Mouse (Mus musculus) heart, embryonic 13.5 days (tissue): ENCODE results near the gene Mynn. TPM values are rescaled to one million over a fixed set of nuclear protein-coding genes. Genes with fewer than 3 reads are reported as not detected.
A peak's percentile ranks its signal among the peaks of the same experiment; 100 is the strongest.

Experiments
- ATAC-seq: fragments of 200-750 bp; cut with Nextera tagmentation; 2 replicates; pipeline ENCODE4 v1.8.0; 2017; ENCODE audit warnings: moderate TSS enrichment; ENCODE audit not compliant: insufficient number of reproducible peaks, low FRiP score, low TSS enrichment; ENCODE audit errors: extremely low read depth
- H3K27ac ChIP-seq: fragments of 300-500 bp; sonication (generic); replicated peaks from 2 replicates; pipeline ENCODE4 v1.5.1; 2015; ENCODE audit warnings: moderate library complexity, mild to moderate bottlenecking, inconsistent platforms
- H3K27me3 ChIP-seq: fragments of 300-500 bp; sonication (generic); replicated peaks from 2 replicates; pipeline ENCODE4 v1.6.1; 2015; ENCODE audit warnings: mild to moderate bottlenecking, inconsistent platforms
- H3K36me3 ChIP-seq: fragments of 300-500 bp; sonication (generic); 2 replicates; pipeline ENCODE4 v1.6.1; 2015; ENCODE audit warnings: mild to moderate bottlenecking, inconsistent platforms
- H3K4me1 ChIP-seq: fragments of 300-500 bp; sonication (generic); 2 replicates; pipeline ENCODE4 v1.6.1; 2015; ENCODE audit warnings: inconsistent platforms
- H3K4me2 ChIP-seq: fragments of 300-500 bp; sonication (generic); 2 replicates; pipeline ENCODE4 v1.6.1; 2015; ENCODE audit warnings: inconsistent platforms, mild to moderate bottlenecking, moderate library complexity
- H3K4me3 ChIP-seq: fragments of 300-500 bp; sonication (generic); 2 replicates; pipeline ENCODE4 v1.5.1; 2015; ENCODE audit warnings: moderate library complexity, mild to moderate bottlenecking, inconsistent platforms
- H3K9ac ChIP-seq: fragments of 300-500 bp; sonication (generic); 2 replicates; pipeline ENCODE4 v1.6.1; 2015; ENCODE audit warnings: inconsistent platforms, mild to moderate bottlenecking, moderate library complexity
- H3K9me3 ChIP-seq: fragments of 300-500 bp; sonication (generic); 2 replicates; pipeline ENCODE4 v1.6.1; 2016; ENCODE audit warnings: inconsistent platforms
- WGBS: fragments of 180-500 bp; shearing (Covaris S2); methylation state at CpG from one replicate; pipeline ENCODE4 v1.1.7; 2015; ENCODE audit warnings: mixed read lengths; 5-methylcytosine and 5-hydroxymethylcytosine counted together
- polyA plus RNA-seq: library from polyadenylated mRNA; unstranded; fragments of >200 nt; fragmentation: Nextera tagmentation; extraction: Ambion mirVana; gene quantifications from 2 replicates; pipeline ENCODE4 v1.2.1, GENCODE M21; 2015

Mynn gene
- polyA plus RNA-seq, 1 experiment from 2014 or later, result 20.5 TPM

GRCm38 (mm10) chr3:30599711-30600545, 1.9 kb upstream of the Mynn start, which contains the start of gene Actrt3:
TSS of gene Actrt3 (minus strand) at chr3:30599939.
- Histone ChIP-seq H3K4me2 (peak within 1 kb of the TSS; percentile 80), H3K9ac (peak within 1 kb of the TSS; percentile 77), H3K36me3 (peaks cover 13% of the 10 kb centered on the region), H3K27ac (peak within 1 kb of the TSS; percentile 66), H3K4me1 (peaks cover 23% of the 10 kb centered on the region), H3K27me3 (peaks cover 20% of the 10 kb centered on the region), H3K4me3 (peak within 1 kb of the TSS; percentile 94), H3K9me3 (no peaks in the 10 kb centered on the region)
- 2% methylated on average over 32 of the region's 32 CpGs for WGBS
- no peak for ATAC-seq

GRCm38 (mm10) chr3:30600717-30601116, 1.1 kb upstream of the Mynn start:
- Histone ChIP-seq H3K27ac (peak overlapping the region; percentile 66), H3K4me3 (peak overlapping the region; percentile 94), H3K4me1 (peaks cover 21% of the 10 kb centered on the region), H3K4me2 (peak overlapping the region; percentile 80), H3K27me3 (peaks cover 20% of the 10 kb centered on the region), H3K9ac (peak overlapping the region; percentile 77), H3K36me3 (peaks cover 18% of the 10 kb centered on the region), H3K9me3 (no peaks in the 10 kb centered on the region)
- no peak for ATAC-seq
- under 1% methylated on average over 14 of the region's 14 CpGs for WGBS

GRCm38 (mm10) chr3:30601175-30601574, 690 bp upstream of the Mynn start:
- WGBS, result under 1% methylated on average over 17 of the region's 17 CpGs
- Histone ChIP-seq H3K9ac (peak overlapping the region; percentile 77), H3K4me3 (peak overlapping the region; percentile 94), H3K9me3 (no peaks in the 10 kb centered on the region), H3K4me2 (peak overlapping the region; percentile 80), H3K27me3 (peaks cover 20% of the 10 kb centered on the region), H3K36me3 (peaks cover 23% of the 10 kb centered on the region), H3K27ac (peak overlapping the region; percentile 91), H3K4me1 (peaks cover 18% of the 10 kb centered on the region)
- no peak for ATAC-seq

- Histone ChIP-seq H3K27me3 (peaks cover 19% of the 10 kb centered on the region), H3K4me1 (peaks cover 18% of the 10 kb centered on the region), H3K4me3 (peak overlapping the region; percentile 94), H3K4me2 (peak overlapping the region; percentile 80), H3K36me3 (peaks cover 27% of the 10 kb centered on the region), H3K9me3 (no peaks in the 10 kb centered on the region), H3K9ac (peak overlapping the region; percentile 96), H3K27ac (peak overlapping the region; percentile 91)
- peak; percentile 24; the same call in 1 of the 2 replicates for ATAC-seq
- WGBS, result 1% methylated on average over 13 of the region's 13 CpGs
These were observed 228 bp upstream of the Mynn start for GRCm38 (mm10) chr3:30601610-30602064.

GRCm38 (mm10) chr3:30602740-30603098, 854 bp downstream of the Mynn start:
- H3K9me3 ChIP-seq, result no peaks in the 10 kb centered on the region
- peaks cover 15% of the 10 kb centered on the region for H3K27me3 ChIP-seq
- 0% methylated on average over 15 of the region's 27 CpGs for WGBS
- H3K36me3 ChIP-seq, result peaks cover 35% of the 10 kb centered on the region
- peak overlapping the region; percentile 96 for H3K9ac ChIP-seq
- peaks cover 18% of the 10 kb centered on the region for H3K4me1 ChIP-seq
- H3K27ac ChIP-seq, result peak overlapping the region; percentile 91
- ATAC-seq, result peak; percentile 48
- peak overlapping the region; percentile 80 for H3K4me2 ChIP-seq
- H3K4me3 ChIP-seq, result peak overlapping the region; percentile 94

GRCm38 (mm10) chr3:30603256-30603655, 1.4 kb downstream of the Mynn start:
- Histone ChIP-seq H3K4me2 (peak overlapping the region; percentile 80), H3K4me1 (peaks cover 18% of the 10 kb centered on the region), H3K27me3 (peaks cover 9% of the 10 kb centered on the region), H3K36me3 (peaks cover 41% of the 10 kb centered on the region), H3K9me3 (no peaks in the 10 kb centered on the region), H3K9ac (peak overlapping the region; percentile 96), H3K4me3 (peak overlapping the region; percentile 94), H3K27ac (peak overlapping the region; percentile 91)
- 49% methylated on average over 10 of the region's 10 CpGs for WGBS
- no peak for ATAC-seq

GRCm38 (mm10) chr3:30608999-30609398, 7.1 kb downstream of the Mynn start:
- Histone ChIP-seq H3K27ac (no peak overlapping the region), H3K36me3 (peaks cover 83% of the 10 kb centered on the region), H3K9me3 (no peaks in the 10 kb centered on the region), H3K4me3 (no peak overlapping the region), H3K4me2 (no peak overlapping the region), H3K9ac (no peak overlapping the region), H3K27me3 (no peaks in the 10 kb centered on the region), H3K4me1 (no peaks in the 10 kb centered on the region)
- ATAC-seq, result no peak
- 83% methylated on average over 3 of the region's 3 CpGs for WGBS

- Histone ChIP-seq H3K9me3 (no peaks in the 10 kb centered on the region), H3K36me3 (peaks cover 83% of the 10 kb centered on the region), H3K27me3 (no peaks in the 10 kb centered on the region), H3K9ac (no peak overlapping the region), H3K4me1 (no peaks in the 10 kb centered on the region), H3K4me3 (no peak overlapping the region), H3K4me2 (no peak overlapping the region), H3K27ac (no peak overlapping the region)
- ATAC-seq, result no peak
- WGBS, result 94% methylated on average over 4 of the region's 4 CpGs
These were observed 9.1 kb downstream of the Mynn start for GRCm38 (mm10) chr3:30610930-30611329.

GRCm38 (mm10) chr3:30620132-30620531, 18.3 kb downstream of the Mynn start:
- Histone ChIP-seq H3K9ac (no peak overlapping the region), H3K9me3 (no peaks in the 10 kb centered on the region), H3K27me3 (no peaks in the 10 kb centered on the region), H3K4me3 (no peak overlapping the region), H3K4me2 (no peak overlapping the region), H3K36me3 (peaks cover 63% of the 10 kb centered on the region), H3K4me1 (no peaks in the 10 kb centered on the region), H3K27ac (no peak overlapping the region)
- 77% methylated on average over 8 of the region's 8 CpGs for WGBS
- ATAC-seq, result no peak

GRCm38 (mm10) chr3:30633681-30634080, 31.8 kb downstream of the Mynn start:
- H3K4me1 ChIP-seq, result no peaks in the 10 kb centered on the region
- no peak overlapping the region for H3K27ac ChIP-seq
- H3K36me3 ChIP-seq, result no peaks in the 10 kb centered on the region
- H3K4me2 ChIP-seq, result no peak overlapping the region
- H3K27me3 ChIP-seq, result no peaks in the 10 kb centered on the region
- H3K9ac ChIP-seq, result no peak overlapping the region
- no peak for ATAC-seq
- WGBS, result 39% methylated on average over 3 of the region's 3 CpGs
- no peak overlapping the region for H3K4me3 ChIP-seq
- H3K9me3 ChIP-seq, result no peaks in the 10 kb centered on the region

GRCm38 (mm10) chr3:30635629-30636028, 33.8 kb downstream of the Mynn start:
- Histone ChIP-seq H3K36me3 (no peaks in the 10 kb centered on the region), H3K4me1 (no peaks in the 10 kb centered on the region), H3K27me3 (no peaks in the 10 kb centered on the region), H3K9ac (no peak overlapping the region), H3K27ac (no peak overlapping the region), H3K9me3 (no peaks in the 10 kb centered on the region), H3K4me2 (no peak overlapping the region), H3K4me3 (no peak overlapping the region)
- no peak for ATAC-seq
- 76% methylated on average over 4 of the region's 4 CpGs for whole genome bisulfite sequencing

- Histone ChIP-seq H3K4me1 (peaks cover 12% of the 10 kb centered on the region), H3K4me3 (no peak within 1 kb of the TSS), H3K36me3 (no peaks in the 10 kb centered on the region), H3K27me3 (peaks cover 15% of the 10 kb centered on the region), H3K9me3 (no peaks in the 10 kb centered on the region), H3K27ac (no peak within 1 kb of the TSS), H3K4me2 (no peak within 1 kb of the TSS), H3K9ac (no peak within 1 kb of the TSS)
- no peak for ATAC-seq
- 60% methylated on average over 2 of the region's 2 CpGs for WGBS
These were observed 42.3 kb downstream of the Mynn start, which contains the start of gene Lrriq4 for GRCm38 (mm10) chr3:30644207-30644606. TSS of gene Lrriq4 (plus strand) at chr3:30644507.
